Mouse (Mus musculus) ES-Bruce4 (cell line): ENCODE data around the gene Slc47a2.

Experiments used
- CTCF ChIP-seq: IDR thresholded peaks from one replicate; pipeline ENCODE4 v1.8.1; 2011; ENCODE audit warnings: low read depth, low read length
- EP300 ChIP-seq: IDR thresholded peaks from 2 replicates; pipeline ENCODE4 v1.6.1; 2011; ENCODE audit warnings: low read depth, low read length; ENCODE audit not compliant: insufficient read depth
- POLR2A ChIP-seq: IDR thresholded peaks from one replicate; pipeline ENCODE4 v1.8.1; 2011; ENCODE audit warnings: low read length; ENCODE audit not compliant: insufficient read depth

GRCm38 (mm10) chr11:61361515-61362190 lies 19.0 kb upstream of the Slc47a2 start:
- TF ChIP-seq CTCF (no peak), POLR2A (no peak), EP300 (no peak)
